Mouse (Mus musculus): Measurements from ENCODE around the gene Ccdc153. TPM values are rescaled to one million over a fixed set of nuclear protein-coding genes. Genes with fewer than 3 reads are reported as not detected.

The Ccdc153 gene
- total RNA-seq, 4 experiments from 2014 or later, result not detected

- DNase-seq (ENCODE audit: low spot score in 2 of 2), result no peak
Measured at GRCm38 (mm10) chr9:44239447-44239846, 1.0 kb upstream of the Ccdc153 start.

GRCm38 (mm10) chr9:44240911-44241310 is 435 bp downstream of the Ccdc153 start:
- DNase-seq (ENCODE audit: low spot score in 2 of 2), result no peak

GRCm38 (mm10) chr9:44241418-44241817 is 942 bp downstream of the Ccdc153 start:
- DNase-seq (ENCODE audit: low spot score in 2 of 2), result no peak

- DNase-seq (ENCODE audit: low spot score in 2 of 2), result no peak
Measured at GRCm38 (mm10) chr9:44243621-44244020, 3.1 kb downstream of the Ccdc153 start.

- no peak for DNase-seq (ENCODE audit: low spot score in 2 of 2)
Measured at GRCm38 (mm10) chr9:44247907-44248306, 7.4 kb downstream of the Ccdc153 start.

GRCm38 (mm10) chr9:44249181-44250146 is 9.0 kb downstream of the Ccdc153 start:
- DNase-seq (ENCODE audit: low spot score in 2 of 2), result peak; percentile 57 to 62

- no peak for DNase-seq (ENCODE audit: low spot score in 2 of 2)
Measured at GRCm38 (mm10) chr9:44250445-44250844, 10.0 kb downstream of the Ccdc153 start.

- no peak for DNase-seq (ENCODE audit: low spot score in 2 of 2)
Measured at GRCm38 (mm10) chr9:44251314-44251713, 10.8 kb downstream of the Ccdc153 start, which contains the start of gene Pdzd3. TSS of gene Pdzd3 (minus strand) at chr9:44251471.

- no peak for DNase-seq (ENCODE audit: low spot score in 2 of 2)
Measured at GRCm38 (mm10) chr9:44253441-44253840, 13.0 kb downstream of the Ccdc153 start.

GRCm38 (mm10) chr9:44254508-44255135 is 14.1 kb downstream of the Ccdc153 start:
- no peak for DNase-seq (ENCODE audit: low spot score in 2 of 2)

- DNase-seq (ENCODE audit: low spot score in 2 of 2), result no peak
Measured at GRCm38 (mm10) chr9:44255136-44255521, 14.7 kb downstream of the Ccdc153 start.

GRCm38 (mm10) chr9:44256213-44256612 is 15.7 kb downstream of the Ccdc153 start:
- no peak for DNase-seq (ENCODE audit: low spot score in 2 of 2)

- no peak for DNase-seq (ENCODE audit: low spot score in 2 of 2)
Measured at GRCm38 (mm10) chr9:44259014-44259413, 18.5 kb downstream of the Ccdc153 start.

GRCm38 (mm10) chr9:44261388-44261787 is 20.9 kb downstream of the Ccdc153 start:
- no peak for DNase-seq (ENCODE audit: low spot score in 2 of 2)

GRCm38 (mm10) chr9:44266478-44267226 is 26.2 kb downstream of the Ccdc153 start:
- DNase-seq (ENCODE audit: low spot score in 2 of 2), result no peak

GRCm38 (mm10) chr9:44267319-44268026 is 27.0 kb downstream of the Ccdc153 start:
- DNase-seq (ENCODE audit: low spot score in 2 of 2), result no peak

GRCm38 (mm10) chr9:44268027-44268360 is 27.5 kb downstream of the Ccdc153 start:
- peak; percentile 78 to 87 for DNase-seq (ENCODE audit: low spot score in 2 of 2)

- DNase-seq (ENCODE audit: low spot score in 2 of 2), result no peak
Measured at GRCm38 (mm10) chr9:44268432-44268831, 28.0 kb downstream of the Ccdc153 start, which contains the start of gene Nlrx1. TSS of gene Nlrx1 (minus strand) at chr9:44268599.

GRCm38 (mm10) chr9:44269077-44269476 is 28.6 kb downstream of the Ccdc153 start:
- DNase-seq (ENCODE audit: low spot score in 2 of 2), result no peak

- DNase-seq (ENCODE audit: low spot score in 2 of 2), result no peak
Measured at GRCm38 (mm10) chr9:44269973-44270372, 29.5 kb downstream of the Ccdc153 start.

GRCm38 (mm10) chr9:44283183-44283582 is 42.7 kb downstream of the Ccdc153 start:
- no peak for DNase-seq (ENCODE audit: low spot score in 2 of 2)

All from gastrocnemius, adult 8-10 months (tissue).